Mouse (Mus musculus) kidney, adult 18-20 months (tissue): ENCODE results near the gene Slc35b2.

Experiments used
- DNase-seq: peaks from one replicate; pipeline ENCODE4 v3.0.0; 2021

Slc35b2 gene

GRCm38 (mm10) chr17:45586449-45586837 lies 22.8 kb downstream of the Slc35b2 start:
- no peak for DNase-seq

GRCm38 (mm10) chr17:45588370-45588769 lies 24.7 kb downstream of the Slc35b2 start:
- no peak for DNase-seq

DNA sequence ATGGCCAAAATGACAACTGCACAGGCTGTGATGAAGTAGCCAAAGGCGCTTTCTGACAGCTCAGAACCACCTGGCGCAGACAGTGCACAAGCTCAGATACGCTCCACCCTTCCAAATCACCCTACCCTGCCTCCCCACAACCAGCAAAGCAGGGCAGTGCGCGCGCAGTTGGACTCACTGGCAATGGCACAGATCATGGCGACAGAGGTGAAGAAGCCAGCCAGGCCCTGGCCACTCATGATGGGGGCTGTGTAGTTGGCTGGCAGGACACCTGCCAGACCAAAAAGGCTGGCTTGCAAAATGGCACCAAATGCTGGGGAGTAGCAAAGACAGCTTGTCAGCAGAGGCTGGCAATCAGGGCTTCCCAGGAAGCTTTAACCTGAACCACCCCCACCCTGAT lies 25.6 kb downstream of the Slc35b2 start:
- no peak for DNase-seq

DNA sequence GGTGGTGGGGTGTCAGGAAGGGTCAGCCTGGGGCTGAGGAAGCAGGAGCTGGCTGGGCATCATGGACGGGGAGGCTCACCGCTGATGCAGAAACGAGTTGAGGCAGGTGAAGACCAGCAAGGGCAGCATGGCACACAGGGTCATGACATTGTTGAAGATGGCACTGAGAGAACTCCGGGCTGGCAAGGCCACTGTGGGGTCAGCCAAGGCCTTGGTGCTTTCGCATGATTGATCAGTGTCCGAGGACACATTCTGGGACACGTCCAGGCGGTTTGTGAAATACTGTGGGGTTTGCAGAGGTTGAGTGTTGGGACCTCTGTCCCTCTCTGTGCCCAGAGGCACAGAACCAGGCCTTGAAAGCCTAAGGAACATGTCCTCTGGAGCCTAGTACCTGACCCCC lies 26.2 kb downstream of the Slc35b2 start:
- no peak for DNase-seq

DNA sequence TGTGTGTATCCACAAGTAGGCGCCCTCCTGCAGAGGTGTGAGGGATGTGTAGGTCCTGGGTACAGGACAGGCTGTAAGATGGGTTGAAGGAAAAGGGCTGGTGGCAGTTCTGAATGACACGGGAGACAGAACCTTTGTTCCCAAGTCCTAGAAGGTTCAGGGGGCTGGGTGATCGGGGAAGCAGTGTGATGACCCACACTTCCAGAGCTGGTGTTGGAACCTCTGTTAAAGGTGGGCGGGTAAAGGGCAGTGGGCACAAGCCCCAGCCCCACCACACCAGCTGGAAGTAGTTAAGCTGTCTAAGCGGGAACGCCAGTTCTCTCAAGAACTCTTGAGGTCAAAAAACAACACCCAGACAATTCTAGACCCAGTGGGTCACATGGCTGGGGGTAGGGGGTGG lies 26.7 kb downstream of the Slc35b2 start:
- no peak for DNase-seq

- peak; percentile 52 for DNase-seq
Measured at GRCm38 (mm10) chr17:45591701-45592605, 28.3 kb downstream of the Slc35b2 start.

GRCm38 (mm10) chr17:45592606-45593431 lies 29.1 kb downstream of the Slc35b2 start:
- peak; percentile 56 for DNase-seq

DNA sequence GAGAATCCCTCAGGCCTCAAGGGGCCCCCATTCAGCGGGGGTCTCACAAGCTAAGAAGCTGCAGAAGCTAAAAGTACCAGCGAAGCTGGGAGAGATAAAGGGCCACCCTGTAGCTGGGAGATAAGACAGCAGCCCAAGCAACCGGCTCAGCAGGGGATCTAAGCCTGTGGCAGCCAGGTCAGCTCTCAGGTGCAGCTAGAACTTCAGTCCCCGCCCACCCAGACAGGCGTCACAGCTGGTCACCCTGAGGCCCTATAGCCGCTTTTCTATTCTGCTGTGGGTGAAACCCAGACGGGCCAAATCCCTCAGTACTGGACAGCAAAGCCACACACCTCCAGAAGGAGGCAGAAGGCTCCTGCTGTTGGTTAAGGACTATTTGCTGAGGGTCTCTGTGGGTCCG lies 29.8 kb downstream of the Slc35b2 start:
- no peak for DNase-seq

- DNase-seq, result no peak
Measured at GRCm38 (mm10) chr17:45594195-45594594, 30.5 kb downstream of the Slc35b2 start.

DNA sequence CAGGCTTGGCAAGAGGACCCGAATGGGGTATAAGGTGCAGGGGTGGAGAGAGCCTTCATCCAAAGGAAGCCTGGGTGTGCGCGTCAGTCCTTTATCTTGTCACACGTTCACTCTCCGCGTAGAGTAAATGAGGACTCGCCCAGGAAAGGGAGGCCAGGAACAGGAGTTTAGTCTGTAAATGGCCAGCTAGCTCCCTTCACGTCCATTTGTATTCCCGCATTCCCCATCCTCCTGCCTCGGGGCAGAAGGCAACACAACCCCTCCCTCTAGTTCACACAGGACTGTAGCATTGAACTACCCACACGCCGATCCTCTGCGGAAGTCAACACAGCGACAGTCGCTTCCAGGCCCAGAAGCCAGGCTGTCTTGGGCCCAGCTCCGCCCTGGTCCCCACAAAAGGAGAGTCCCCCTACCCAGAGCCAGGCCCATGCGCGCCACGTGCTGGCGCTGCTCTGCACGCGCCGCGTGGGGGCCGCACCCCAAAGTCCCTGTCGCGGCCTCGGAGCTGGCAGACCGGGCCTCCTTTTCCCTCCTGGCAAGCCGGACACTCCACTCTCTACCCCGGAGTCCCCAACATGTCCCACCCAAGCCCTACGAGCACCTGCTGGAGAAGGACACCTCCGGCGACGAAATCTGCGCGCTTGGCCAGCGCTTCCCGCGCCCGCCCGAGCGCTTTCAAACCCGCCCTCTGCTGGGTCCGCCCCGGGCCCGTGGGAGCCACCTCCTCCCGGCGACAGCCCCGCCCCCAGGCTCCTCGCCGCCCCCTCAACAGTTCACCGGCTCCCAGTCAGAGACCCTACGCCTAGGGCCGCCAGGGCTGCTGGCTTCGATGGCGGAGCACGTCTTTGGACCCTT lies 31.4 kb downstream of the Slc35b2 start:
- peak; percentile 83 for DNase-seq

DNA sequence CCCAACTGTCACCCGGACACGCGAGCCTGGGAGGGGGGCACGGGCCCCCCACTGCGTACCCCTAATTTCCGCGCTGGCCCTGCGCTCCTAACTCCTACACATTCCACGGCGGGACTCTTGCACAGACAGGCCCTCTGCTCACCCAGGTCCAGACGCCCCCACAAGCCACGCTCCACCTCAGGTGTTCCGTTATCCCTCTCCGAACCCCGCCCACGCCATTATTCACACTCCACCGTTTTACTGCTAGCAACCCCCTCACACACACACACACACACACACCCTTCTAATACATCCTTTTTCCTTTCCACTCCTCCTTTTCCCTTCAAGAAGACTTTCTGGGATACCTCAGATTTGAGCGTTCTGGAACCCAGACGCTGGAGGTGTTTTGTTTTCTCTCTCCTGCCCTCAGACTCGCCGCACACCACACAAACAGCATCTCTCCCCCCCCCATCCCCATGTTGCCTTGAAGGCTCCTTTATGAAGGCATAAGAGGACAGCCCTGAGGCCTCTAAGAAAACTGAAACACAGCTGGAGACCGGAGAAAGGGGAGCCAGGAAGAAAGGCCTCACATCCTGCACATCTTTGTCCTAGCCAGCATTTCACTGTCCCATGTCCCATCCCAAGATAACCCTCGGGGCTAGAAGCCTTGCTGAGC lies 32.2 kb downstream of the Slc35b2 start:
- DNase-seq, result no peak

DNA sequence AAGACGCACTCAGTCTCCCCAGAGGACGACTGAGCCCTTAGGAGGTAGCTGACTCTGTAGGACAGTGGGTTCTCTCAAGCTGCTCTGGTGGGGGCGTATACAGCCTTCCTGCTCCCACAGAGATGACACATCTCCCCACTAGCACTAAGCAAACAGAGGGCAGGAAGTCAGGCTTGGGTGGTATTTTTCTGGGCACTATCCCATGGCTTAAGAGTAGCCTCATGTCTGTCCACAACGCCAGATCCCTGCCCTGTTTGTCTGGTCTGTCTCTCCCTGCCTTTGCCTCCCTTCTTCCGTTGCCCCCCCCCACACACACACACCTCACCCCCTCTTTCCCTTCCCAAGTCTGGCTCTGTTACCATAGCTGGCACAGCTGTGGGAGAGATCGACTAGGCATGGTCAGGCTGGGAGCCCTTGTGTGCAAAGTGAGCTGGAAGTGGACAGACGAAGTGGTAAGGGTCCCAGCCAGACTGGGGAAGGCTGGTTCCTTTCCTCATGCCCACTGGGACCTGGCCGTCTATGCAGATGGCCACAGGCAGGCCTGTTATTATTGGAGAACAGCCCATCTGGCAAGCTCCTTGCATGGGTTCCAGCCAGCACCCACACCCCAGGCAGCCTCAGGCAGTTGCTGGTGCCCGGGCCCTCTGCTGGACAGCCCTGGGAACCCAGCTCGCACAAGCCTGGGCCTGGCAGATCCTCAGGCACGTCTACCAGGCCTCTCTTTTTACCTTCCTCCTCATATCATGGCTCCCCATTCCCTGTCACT lies 33.1 kb downstream of the Slc35b2 start:
- peak; percentile 82 for DNase-seq

DNA sequence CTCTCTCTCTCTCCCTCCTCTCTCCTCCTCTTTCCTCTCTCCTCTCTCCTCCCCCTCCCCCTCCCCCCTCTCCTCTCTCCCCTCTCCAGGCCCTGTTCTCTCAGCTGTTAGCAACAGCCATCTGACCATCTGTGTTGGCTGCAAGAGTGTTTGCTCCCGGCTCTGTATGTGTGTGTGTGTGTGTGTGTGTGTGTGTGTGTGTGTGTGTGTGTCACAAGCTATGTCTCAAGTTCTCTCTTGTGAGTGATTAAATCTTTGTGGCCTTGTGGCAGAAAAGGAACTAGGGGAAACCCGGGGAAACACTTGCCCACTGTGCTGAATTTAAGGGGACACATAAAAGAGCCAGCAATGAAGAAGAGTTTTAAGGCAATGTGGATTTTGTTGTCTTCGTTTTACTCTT lies 34.1 kb downstream of the Slc35b2 start:
- DNase-seq, result peak; percentile 25

DNA sequence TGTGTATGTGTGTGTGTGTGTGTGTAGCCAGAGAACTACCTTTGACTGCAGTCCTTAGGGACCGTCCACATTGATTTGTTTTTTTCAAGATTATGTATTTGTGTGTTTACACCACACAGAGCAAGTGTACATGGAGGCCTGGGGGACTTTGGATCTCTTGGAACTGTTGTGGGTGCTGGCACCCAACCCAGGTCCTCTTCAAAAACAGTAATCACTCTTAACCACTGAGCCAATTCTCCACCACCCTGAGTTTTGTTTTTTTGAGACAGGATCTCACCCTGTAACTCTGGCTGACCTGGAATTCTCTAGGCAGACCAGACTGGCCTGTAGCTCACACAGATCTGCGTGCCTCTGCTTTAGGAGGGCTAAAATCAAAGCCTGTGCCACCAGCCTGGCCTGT lies 34.7 kb downstream of the Slc35b2 start:
- no peak for DNase-seq

DNA sequence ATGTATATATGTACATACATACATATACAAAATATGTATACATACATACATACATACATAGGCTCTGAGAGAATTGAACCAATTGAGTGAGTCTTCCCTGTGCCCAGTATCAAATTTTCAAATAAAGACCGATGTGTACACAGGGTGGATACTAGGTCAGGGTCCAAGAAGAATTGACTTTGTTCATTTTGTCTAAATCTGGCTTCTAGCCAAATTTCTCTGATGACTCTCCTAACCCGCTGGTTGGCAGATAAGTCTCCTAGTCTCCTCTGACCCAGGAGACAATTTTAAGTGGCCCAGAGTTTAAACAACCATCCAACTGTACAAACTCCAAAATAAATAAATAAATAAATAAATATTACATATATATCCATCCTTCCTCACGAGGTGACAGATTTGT lies 35.2 kb downstream of the Slc35b2 start:
- no peak for DNase-seq

DNA sequence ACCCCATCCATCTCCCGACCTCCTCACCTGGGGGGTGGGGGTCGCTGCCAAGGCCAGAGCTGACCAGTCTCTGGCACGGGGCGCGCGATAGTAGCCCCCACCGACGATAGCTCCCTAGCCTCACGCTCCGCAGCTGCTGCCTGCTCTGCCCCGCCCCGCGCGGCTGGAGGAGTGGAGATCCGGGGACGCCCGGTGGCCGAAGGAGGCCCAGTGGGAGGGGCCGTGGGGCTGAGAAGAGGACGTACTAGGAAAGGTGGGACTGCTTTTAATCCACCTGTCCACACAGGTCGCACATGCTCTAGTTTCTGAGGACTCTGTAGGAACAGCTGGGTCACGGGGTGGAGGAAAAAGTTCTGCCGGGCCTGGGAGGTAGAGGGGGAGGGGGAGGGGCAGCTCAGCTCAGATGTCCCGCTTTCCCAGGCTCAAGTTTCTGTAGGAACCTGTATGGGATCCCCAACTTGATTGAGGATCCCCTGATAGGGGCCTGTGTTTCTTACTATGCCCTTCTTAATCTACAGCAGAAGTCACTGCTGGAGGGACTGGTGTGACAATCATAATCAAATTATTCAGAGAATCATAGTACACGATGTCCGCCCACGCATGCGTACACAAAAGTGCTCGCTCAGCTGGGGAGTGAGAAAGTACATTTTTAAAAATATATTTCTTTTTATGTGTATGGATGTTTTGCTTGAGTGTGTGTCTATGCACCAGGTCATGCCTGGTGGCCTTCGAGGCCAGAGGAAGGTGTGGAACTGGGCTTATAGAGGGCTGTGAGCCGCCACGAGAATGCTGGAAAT lies 36.0 kb downstream of the Slc35b2 start, which contains the start of gene Slc29a1:
Slc29a1 (minus strand) TSS at position 161 of the 797 bp plus-strand sequence.
- DNase-seq, result peak; percentile 79

DNA sequence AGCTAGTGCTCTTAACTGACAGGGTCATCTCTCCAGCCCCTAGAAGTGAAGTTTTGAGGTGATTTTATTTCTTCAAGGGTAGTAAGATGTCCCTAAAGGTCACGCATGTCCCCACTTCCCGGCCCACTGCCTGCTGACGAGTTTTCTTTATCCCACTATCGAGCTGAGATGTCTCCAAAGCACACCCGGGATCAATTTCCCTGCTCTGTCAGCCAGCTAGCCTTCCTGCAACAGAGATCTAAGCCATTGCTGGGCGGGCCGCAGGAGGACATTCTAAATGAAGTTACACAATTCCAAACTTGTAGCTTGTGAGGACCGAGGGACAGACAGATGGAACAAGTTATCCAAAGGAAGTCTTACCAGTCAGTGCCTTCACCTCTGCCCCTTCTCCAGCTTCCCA lies 36.6 kb downstream of the Slc35b2 start:
- no peak for DNase-seq

DNA sequence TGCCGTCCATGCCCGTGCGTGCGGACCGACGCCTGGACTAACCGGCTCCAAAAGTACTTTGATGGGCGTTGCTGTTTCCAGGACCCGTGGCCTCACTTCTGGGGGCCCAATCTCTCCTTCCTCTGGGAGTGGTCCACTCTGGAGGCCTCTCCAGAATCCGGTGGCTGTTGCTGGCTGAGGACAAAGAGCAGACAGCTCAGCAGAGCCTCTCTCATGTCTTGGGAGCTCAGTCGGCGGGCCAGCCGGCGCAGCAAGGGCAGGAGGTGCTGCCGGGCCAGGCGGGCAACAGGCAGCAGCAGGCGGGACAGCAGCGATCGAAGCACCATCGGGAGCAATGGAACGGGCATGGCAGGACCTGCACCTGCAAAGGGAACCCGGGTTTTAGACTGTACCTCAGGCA lies 37.7 kb downstream of the Slc35b2 start:
- DNase-seq, result no peak

DNA sequence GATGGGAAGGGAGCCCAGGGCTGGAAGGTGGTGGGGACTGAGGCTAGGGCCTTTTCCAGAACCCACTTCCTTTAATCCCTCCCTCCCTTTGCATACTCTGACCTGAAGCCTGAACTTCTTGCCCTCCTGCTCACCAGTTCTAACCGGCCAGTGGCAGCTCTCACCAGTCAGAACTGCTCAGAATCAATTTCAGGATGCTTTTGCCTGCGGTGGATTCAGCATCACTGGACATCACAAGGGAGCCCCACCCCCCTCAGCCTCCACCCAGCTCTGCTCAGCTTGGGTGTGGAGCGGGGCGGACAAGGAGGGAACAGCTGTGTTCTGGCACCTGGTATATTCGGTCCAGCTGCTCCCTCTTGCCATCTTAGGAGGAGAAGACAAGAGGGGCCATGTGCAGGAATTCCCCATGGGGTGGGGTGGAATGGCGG lies 38.2 kb downstream of the Slc35b2 start, which contains the start of gene Mymx:
Mymx (minus strand) TSS at position 226 of the 428 bp plus-strand sequence.
- DNase-seq, result peak; percentile 78

DNA sequence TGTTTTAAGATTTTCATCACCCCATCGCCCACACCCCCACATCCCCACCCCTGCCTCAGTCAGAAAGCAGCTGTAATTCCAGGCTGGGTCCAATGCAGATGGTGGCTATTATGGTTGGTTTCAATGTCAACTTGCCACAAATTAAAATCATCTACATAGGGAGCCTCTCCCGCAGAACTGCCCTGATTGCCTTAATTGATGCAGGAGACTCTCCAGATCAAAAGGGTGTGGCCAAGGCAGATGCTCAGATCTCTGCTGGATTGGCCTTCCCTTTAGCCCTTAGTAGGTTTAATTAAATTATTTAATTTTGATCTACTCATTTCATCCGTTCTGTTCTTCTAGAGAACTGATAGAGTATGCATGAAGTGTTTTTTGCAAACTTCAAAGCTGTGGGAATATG lies 39.3 kb downstream of the Slc35b2 start:
- DNase-seq, result no peak
